24 mouse cellular contexts compared by ENCODE assay signal in the genomic region with DNA sequence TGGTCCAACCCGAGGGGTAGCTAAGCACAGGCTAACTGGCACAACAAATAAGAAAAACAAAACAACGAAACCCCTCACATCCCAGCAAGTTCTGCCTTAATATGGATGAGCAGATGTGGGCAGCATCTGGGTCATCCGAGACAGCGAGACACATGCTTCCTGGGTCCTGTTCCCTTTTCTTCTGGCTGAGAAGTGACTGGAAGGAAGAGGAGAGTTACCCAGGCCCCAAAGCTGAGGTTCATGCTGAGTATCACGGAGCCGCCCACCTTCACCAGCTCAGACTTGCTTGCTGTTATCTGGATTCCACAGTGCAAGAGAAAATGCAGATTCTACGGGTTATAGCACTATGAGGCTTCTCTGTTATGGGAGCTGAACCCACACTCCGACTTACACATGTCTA. TPM values are rescaled to one million over a fixed set of nuclear protein-coding genes. Genes with fewer than 3 reads are reported as not detected.
A peak's percentile ranks its signal among the peaks of the same experiment; 100 is the strongest.
DNase-seq lines count a peak whose midpoint lies in the region; ATAC-seq and TF ChIP-seq lines count a peak whose summit lies in the region.
"Had no signal": no experiment of that assay in that cellular context is flagged by ENCODE, and none has a peak within 500 bp of the region (broad histone marks: within the 10 kb centered on the region; RNA-seq: fewer than 3 reads in every experiment).

No protein-coding gene starts in this region.

- ATAC-seq in forebrain, embryonic 11.5 days (replicated peaks; ENCODE audit: low FRiP score) = no peak
- no peak for ATAC-seq in forebrain, embryonic 13.5 days
- no peak for ATAC-seq in midbrain, embryonic 16.5 days
- no peak for ATAC-seq in liver, embryonic 15.5 days (ENCODE audit: insufficient read depth)
- ATAC-seq: forebrain, embryonic 16.5 days had no signal

- H3K27me3 ChIP-seq in forebrain, embryonic 11.5 days (ENCODE audit: control insufficient read depth, insufficient read depth, low read length) = no peaks in the 10 kb centered on the region
- H3K27me3 ChIP-seq in forebrain, embryonic 13.5 days = 0 out of 2 replicates have a peak, but pooled peaks cover 8% of the 10 kb centered on the region
- H3K27me3 ChIP-seq in midbrain, embryonic 10.5 days (ENCODE audit: low read depth, poor library complexity, severe bottlenecking) = peaks cover 26% of the 10 kb centered on the region
- H3K27me3 ChIP-seq in midbrain, embryonic 16.5 days (ENCODE audit: control insufficient read depth, insufficient read depth, low read depth, low read length) = no peaks in the 10 kb centered on the region; the same call in 1 of the 2 replicates
- no peaks in the 10 kb centered on the region for H3K27me3 ChIP-seq in MEL (ENCODE audit: control insufficient read depth in 1 of 2, insufficient read depth in 2 of 2, low read length in 2 of 2)
- H3K27me3 ChIP-seq in liver, embryonic 15.5 days = no peaks in the 10 kb centered on the region

- WGBS in forebrain, embryonic 11.5 days = 81% methylated on average over 8 of the region's 8 CpGs
- 87% methylated on average over 8 of the region's 8 CpGs for WGBS in forebrain, embryonic 13.5 days
- WGBS in midbrain, embryonic 10.5 days = 82% methylated on average over 8 of the region's 8 CpGs
- WGBS in midbrain, embryonic 16.5 days = 81% methylated on average over 8 of the region's 8 CpGs
- 33% methylated on average over 8 of the region's 8 CpGs for WGBS in liver, embryonic 15.5 days (ENCODE audit: insufficient replicate concordance)

- TF ChIP-seq CTCF in MEL (IDR thresholded peaks at IDR 0.05 in 2 of 3, conservative IDR thresholded peaks at IDR 0.05 in 1 of 3; ENCODE audit: control insufficient read depth in 1 of 3, insufficient read depth in 1 of 3, low read depth in 2 of 3, low read length in 3 of 3, poor library complexity in 1 of 3, severe bottlenecking in 1 of 3) = no peak

- H3K9me3 ChIP-seq in forebrain, embryonic 11.5 days (ENCODE audit: control insufficient read depth, low read length) = no peaks in the 10 kb centered on the region
- H3K9me3 ChIP-seq in forebrain, embryonic 13.5 days (replicated peaks) = no peaks in the 10 kb centered on the region
- no peaks in the 10 kb centered on the region for H3K9me3 ChIP-seq in midbrain, embryonic 10.5 days (replicated peaks)
- H3K9me3 ChIP-seq in midbrain, embryonic 16.5 days (replicated peaks; ENCODE audit: control insufficient read depth, low read length, poor library complexity, severe bottlenecking) = no peaks in the 10 kb centered on the region
- no peaks in the 10 kb centered on the region for H3K9me3 ChIP-seq in MEL (replicated peaks; ENCODE audit: insufficient read depth, low read length)
- no peaks in the 10 kb centered on the region for H3K9me3 ChIP-seq in liver, embryonic 15.5 days (replicated peaks)
- H3K9me3 ChIP-seq: embryonic facial prominence, embryonic 10.5 days; embryonic facial prominence, embryonic 15.5 days; heart, embryonic 15.5 days; limb, embryonic 12.5 days; midbrain, embryonic 13.5 days; neural tube, embryonic 15.5 days had no signal

- H3K27ac ChIP-seq in forebrain, embryonic 11.5 days (ENCODE audit: low read depth, low read length) = no peak overlapping the region
- no peak overlapping the region for H3K27ac ChIP-seq in forebrain, embryonic 13.5 days
- no peak overlapping the region; the same call in 1 of the 2 replicates for H3K27ac ChIP-seq in midbrain, embryonic 10.5 days (replicated peaks)
- H3K27ac ChIP-seq in midbrain, embryonic 16.5 days (ENCODE audit: low read length) = no peak overlapping the region
- no peak overlapping the region for H3K27ac ChIP-seq in MEL (ENCODE audit: control insufficient read depth, low read depth, low read length)
- no peak overlapping the region for H3K27ac ChIP-seq in liver, embryonic 15.5 days (replicated peaks)
- H3K27ac ChIP-seq: embryonic facial prominence, embryonic 10.5 days; embryonic facial prominence, embryonic 15.5 days; heart, embryonic 15.5 days; hindbrain, embryonic 14.5 days; limb, embryonic 12.5 days; midbrain, embryonic 13.5 days; neural tube, embryonic 15.5 days; stomach, postnatal 0 days had no signal

- H3K79me2 ChIP-seq in MEL (ENCODE audit: control insufficient read depth, insufficient read depth, low read length, poor library complexity) = no peaks in the 10 kb centered on the region; the same call in 1 of the 2 replicates

- DNase-seq in forebrain, embryonic 11.5 days (ENCODE audit: low spot score) = no peak
- DNase-seq in midbrain, embryonic 10.5 days (ENCODE audit: low spot score) = no peak
- peak; percentile 66 for DNase-seq in MEL (ENCODE audit: low read depth, low spot score)
- DNase-seq in urinary bladder, postnatal 36 days (ENCODE audit: low spot score in 2 of 2) = no peak
- DNase-seq in frontal cortex, adult 2 months (ENCODE audit: extremely low spot score in 1 of 2, low spot score in 1 of 2) = no peak
- DNase-seq: adrenal gland, adult 8-10 months; gastrocnemius, postnatal 14 days; heart, postnatal 36 days; kidney, adult 9 months; kidney, postnatal 14 days; layer of hippocampus, adult 9-11 months; right cerebral cortex, postnatal 4 days had no signal

- no peak overlapping the region for H3K4me3 ChIP-seq in forebrain, embryonic 11.5 days (ENCODE audit: low read depth, low read length)
- H3K4me3 ChIP-seq in forebrain, embryonic 13.5 days = no peak overlapping the region
- peak overlapping the region; percentile 50 for H3K4me3 ChIP-seq in midbrain, embryonic 10.5 days
- H3K4me3 ChIP-seq in midbrain, embryonic 16.5 days (ENCODE audit: low read depth, low read length) = no peak overlapping the region
- H3K4me3 ChIP-seq in MEL (ENCODE audit: control insufficient read depth in 1 of 2, insufficient read depth in 1 of 2, low read depth in 2 of 2, low read length in 2 of 2) = peak overlapping the region; percentile 69 to 83
- H3K4me3 ChIP-seq in liver, embryonic 15.5 days (replicated peaks) = no peak overlapping the region
- H3K4me3 ChIP-seq: embryonic facial prominence, embryonic 15.5 days; heart, embryonic 15.5 days; limb, embryonic 12.5 days; midbrain, embryonic 13.5 days; neural tube, embryonic 15.5 days had no signal

- TF ChIP-seq POLR2A in MEL (IDR thresholded peaks at IDR 0.05; ENCODE audit: control insufficient read depth in 1 of 2, insufficient read depth in 1 of 2, low read depth in 1 of 2, low read length in 2 of 2, poor library complexity in 1 of 2) = no peak

- no peak for TF ChIP-seq RAD21 in MEL (IDR thresholded peaks at IDR 0.05; ENCODE audit: low read depth, low read length)

- H3K4me2 ChIP-seq in forebrain, embryonic 11.5 days (ENCODE audit: low read depth, low read length, severe bottlenecking) = peak overlapping the region; percentile 44; the same call in 1 of the 2 replicates
- no peak overlapping the region for H3K4me2 ChIP-seq in forebrain, embryonic 13.5 days
- no peak overlapping the region for H3K4me2 ChIP-seq in midbrain, embryonic 16.5 days (ENCODE audit: low read length)
- H3K4me2 ChIP-seq in liver, embryonic 15.5 days = peak overlapping the region; percentile 54; the same call in 1 of the 2 replicates
- H3K4me2 ChIP-seq: embryonic facial prominence, embryonic 15.5 days; hindbrain, embryonic 14.5 days had no signal

- H3K4me1 ChIP-seq in forebrain, embryonic 11.5 days (replicated peaks; ENCODE audit: control insufficient read depth, insufficient read depth, low read length) = no peaks in the 10 kb centered on the region
- peaks cover 14% of the 10 kb centered on the region for H3K4me1 ChIP-seq in forebrain, embryonic 13.5 days
- peaks cover 14% of the 10 kb centered on the region for H3K4me1 ChIP-seq in midbrain, embryonic 10.5 days
- no peaks in the 10 kb centered on the region for H3K4me1 ChIP-seq in midbrain, embryonic 16.5 days (ENCODE audit: control insufficient read depth, insufficient read depth, low read length)
- H3K4me1 ChIP-seq in MEL (ENCODE audit: control insufficient read depth in 1 of 2, insufficient read depth in 2 of 2, low read length in 2 of 2) = peaks cover 0 to 16% of the 10 kb centered on the region in 2 experiments; a peak in 2 of 4 replicates
- H3K4me1 ChIP-seq in liver, embryonic 15.5 days (replicated peaks) = peaks cover 23% of the 10 kb centered on the region
- H3K4me1 ChIP-seq: embryonic facial prominence, embryonic 15.5 days had no signal

- H3K36me3 ChIP-seq in forebrain, embryonic 11.5 days (ENCODE audit: control insufficient read depth, insufficient read depth, low read length) = no peaks in the 10 kb centered on the region
- H3K36me3 ChIP-seq in forebrain, embryonic 13.5 days (ENCODE audit: poor library complexity, severe bottlenecking) = no peaks in the 10 kb centered on the region
- no peaks in the 10 kb centered on the region for H3K36me3 ChIP-seq in midbrain, embryonic 10.5 days
- no peaks in the 10 kb centered on the region for H3K36me3 ChIP-seq in midbrain, embryonic 16.5 days (ENCODE audit: control insufficient read depth, insufficient read depth, low read length)
- no peaks in the 10 kb centered on the region for H3K36me3 ChIP-seq in MEL (ENCODE audit: control insufficient read depth in 1 of 2, insufficient read depth in 2 of 2, low read length in 2 of 2)
- H3K36me3 ChIP-seq in liver, embryonic 15.5 days (replicated peaks) = no peaks in the 10 kb centered on the region
- H3K36me3 ChIP-seq: embryonic facial prominence, embryonic 10.5 days; embryonic facial prominence, embryonic 15.5 days; heart, embryonic 15.5 days; limb, embryonic 12.5 days; midbrain, embryonic 13.5 days; neural tube, embryonic 15.5 days had no signal

- H3K9ac ChIP-seq in forebrain, embryonic 11.5 days (ENCODE audit: low read length) = no peak overlapping the region
- H3K9ac ChIP-seq in forebrain, embryonic 13.5 days = no peak overlapping the region
- H3K9ac ChIP-seq in midbrain, embryonic 16.5 days (ENCODE audit: low read depth, low read length) = no peak overlapping the region
- peak overlapping the region; percentile 69 for H3K9ac ChIP-seq in MEL (ENCODE audit: control insufficient read depth, low read depth, low read length, poor library complexity, severe bottlenecking)
- no peak overlapping the region for H3K9ac ChIP-seq in liver, embryonic 15.5 days
- H3K9ac ChIP-seq: embryonic facial prominence, embryonic 15.5 days; heart, embryonic 15.5 days; hindbrain, embryonic 14.5 days; limb, embryonic 12.5 days; midbrain, embryonic 13.5 days; neural tube, embryonic 15.5 days had no signal

- TF ChIP-seq EP300 in MEL (IDR thresholded peaks at IDR 0.05; ENCODE audit: low read depth in 1 of 2, low read length in 2 of 2) = no peak

RNA-seq across cellular contexts. Expression of a gene that starts 18.9 kb away (rescaled TPM):
- 2.5 and 2.8 TPM in 2 replicates for polyA plus RNA-seq in forebrain, embryonic 11.5 days (2014; fragmentation: Nextera tagmentation; extraction: Ambion mirVana)
- 1.8 TPM in 2 replicates for polyA plus RNA-seq in forebrain, embryonic 13.5 days (2015; fragmentation: Nextera tagmentation; extraction: Ambion mirVana)
- polyA plus RNA-seq in midbrain, embryonic 10.5 days (2016; fragmentation: Nextera tagmentation; extraction: Ambion mirVana) = 2.8 TPM in 2 replicates
- 7.4 and 8.2 TPM in 2 replicates for polyA plus RNA-seq in midbrain, embryonic 16.5 days (2015; fragmentation: Nextera tagmentation; extraction: Ambion mirVana)
- 0.35 and 1.2 TPM in 2 replicates for total RNA-seq in MEL (2012; rRNA removed)
- polyA plus RNA-seq in MEL (2012; ENCODE audit: insufficient read depth in 1 of 2, insufficient read length in 2 of 2, low read depth in 1 of 2, low replicate concordance in 2 of 2, missing spikeins in 1 of 2) = 1 to 10 TPM in 1 of 2 experiments, not detected in 1; 6.8 TPM
- polyA plus RNA-seq in liver, embryonic 15.5 days (2015; fragmentation: Nextera tagmentation; extraction: Ambion mirVana) = 2.9 and 3.2 TPM in 2 replicates
- polyA plus RNA-seq in frontal cortex, adult 2 months (2012; rRNA removed) = 13.3 and 15.2 TPM in 2 replicates

RNA-seq across cellular contexts. Expression of a gene that starts 29.1 kb away (rescaled TPM):
- polyA plus RNA-seq in forebrain, embryonic 11.5 days (2014; fragmentation: Nextera tagmentation; extraction: Ambion mirVana) = 0.57 and 0.84 TPM in 2 replicates
- 0.50 and 0.74 TPM in 2 replicates for polyA plus RNA-seq in forebrain, embryonic 13.5 days (2015; fragmentation: Nextera tagmentation; extraction: Ambion mirVana)
- 0.65 and 0.76 TPM in 2 replicates for polyA plus RNA-seq in midbrain, embryonic 10.5 days (2016; fragmentation: Nextera tagmentation; extraction: Ambion mirVana)
- 0.65 and 0.82 TPM in 2 replicates for polyA plus RNA-seq in midbrain, embryonic 16.5 days (2015; fragmentation: Nextera tagmentation; extraction: Ambion mirVana)
- 0.19 and 0.20 TPM in 2 replicates for total RNA-seq in MEL (2012; rRNA removed)
- polyA plus RNA-seq in MEL (2012; ENCODE audit: insufficient read depth in 1 of 2, insufficient read length in 2 of 2, low read depth in 1 of 2, low replicate concordance in 2 of 2, missing spikeins in 1 of 2) = under 1 TPM in 1 of 2 experiments, not detected in 1; 0.36 TPM
- polyA plus RNA-seq in liver, embryonic 15.5 days (2015; fragmentation: Nextera tagmentation; extraction: Ambion mirVana) = 0.78 and 0.93 TPM in 2 replicates
- polyA plus RNA-seq in frontal cortex, adult 2 months (2012; rRNA removed) = 3.0 and 4.2 TPM in 2 replicates

Comparison
In these comparisons a context has a peak if more than half of its experiments do, and no peak if none do; other contexts are left out.
1. H3K4me2 ChIP-seq: peak in forebrain, embryonic 11.5 days (single experiment) and liver, embryonic 15.5 days (single experiment); none in forebrain, embryonic 13.5 days (single experiment) and midbrain, embryonic 16.5 days (single experiment).
2. H3K4me3 ChIP-seq: peak in midbrain, embryonic 10.5 days (single experiment) and MEL (2 of 2); none in forebrain, embryonic 11.5 days (single experiment), forebrain, embryonic 13.5 days (single experiment), midbrain, embryonic 16.5 days (single experiment) and liver, embryonic 15.5 days (single experiment).